Mouse (Mus musculus) ES-Bruce4 (cell line): ENCODE results near the gene BC030867.

Experiments
- CTCF ChIP-seq: IDR thresholded peaks from one replicate; pipeline ENCODE4 v1.8.1; 2011; ENCODE audit warnings: low read depth, low read length
- EP300 ChIP-seq: IDR thresholded peaks from 2 replicates; pipeline ENCODE4 v1.6.1; 2011; ENCODE audit warnings: low read depth, low read length; ENCODE audit not compliant: insufficient read depth
- POLR2A ChIP-seq: IDR thresholded peaks from one replicate; pipeline ENCODE4 v1.8.1; 2011; ENCODE audit warnings: low read length; ENCODE audit not compliant: insufficient read depth

- TF ChIP-seq EP300 (no peak), CTCF (no peak), POLR2A (no peak)
These were observed 7.4 kb upstream of the BC030867 start for GRCm38 (mm10) chr11:102241246-102241645.
